Mouse (Mus musculus) ovary, postnatal 36 days (tissue): Measurements from ENCODE around the gene Gm17606.
"Not testable (repeated sequence)": the region's sequence is repeated elsewhere in the genome, so short reads cannot be mapped to it uniquely, and the experiment has no call there.

Experiments used
- DNase-seq: peaks from one replicate; pipeline ENCODE4 v3.0.0; 2022; ENCODE audit warnings: low spot score, mixed read lengths

Gm17606 gene

DNA sequence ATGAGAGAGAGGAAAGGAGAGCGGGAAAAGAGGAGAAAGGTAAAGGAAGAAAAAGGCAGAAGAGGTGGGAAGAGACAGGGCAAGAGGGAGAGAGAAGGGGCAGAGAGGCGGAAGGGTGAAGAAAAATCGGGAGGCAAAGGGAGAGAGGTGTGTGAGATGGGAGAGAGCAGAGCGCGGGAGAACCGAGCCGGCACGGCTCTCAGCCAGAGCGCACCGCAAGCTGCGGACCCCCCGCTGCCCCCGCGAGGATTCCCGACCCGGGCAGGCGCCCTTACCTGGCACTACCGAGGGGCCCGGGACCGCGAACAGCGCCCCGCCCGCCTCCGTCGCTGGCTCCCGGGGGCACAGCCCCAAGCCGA lies at the start of gene Gm17606:
Gene Gm17606, plus strand, starts transcription at position 7 of the 359 bp plus-strand sequence.
- DNase-seq, result no peak

- no peak for DNase-seq
These were observed 49.7 kb upstream of the Gm17606 start for GRCm38 (mm10) chr14:54591056-54591455.

GRCm38 (mm10) chr14:54592319-54592934 lies 48.3 kb upstream of the Gm17606 start:
- DNase-seq, result peak; percentile 59

DNA sequence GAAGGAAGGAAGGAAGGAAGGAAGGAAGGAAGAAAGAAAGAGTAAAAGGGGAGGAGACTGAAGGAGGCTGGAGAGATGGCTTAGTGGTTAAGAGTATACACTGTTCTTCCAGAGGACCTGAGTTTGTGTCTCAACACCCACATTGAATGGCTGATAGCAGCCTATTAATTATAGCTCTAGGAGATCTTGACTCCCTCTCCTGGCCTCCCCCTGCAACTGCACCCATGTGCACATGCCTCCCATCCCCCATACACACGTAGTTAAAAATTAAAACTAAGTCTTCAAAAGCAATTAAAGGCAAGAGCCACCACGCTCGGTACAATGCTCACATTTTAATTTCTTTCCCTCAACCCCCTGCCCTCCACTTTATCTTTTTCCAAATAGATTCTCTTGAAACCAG lies 46.7 kb upstream of the Gm17606 start:
- no peak for DNase-seq

- no peak for DNase-seq
These were observed 45.9 kb upstream of the Gm17606 start for GRCm38 (mm10) chr14:54594631-54595414.

DNA sequence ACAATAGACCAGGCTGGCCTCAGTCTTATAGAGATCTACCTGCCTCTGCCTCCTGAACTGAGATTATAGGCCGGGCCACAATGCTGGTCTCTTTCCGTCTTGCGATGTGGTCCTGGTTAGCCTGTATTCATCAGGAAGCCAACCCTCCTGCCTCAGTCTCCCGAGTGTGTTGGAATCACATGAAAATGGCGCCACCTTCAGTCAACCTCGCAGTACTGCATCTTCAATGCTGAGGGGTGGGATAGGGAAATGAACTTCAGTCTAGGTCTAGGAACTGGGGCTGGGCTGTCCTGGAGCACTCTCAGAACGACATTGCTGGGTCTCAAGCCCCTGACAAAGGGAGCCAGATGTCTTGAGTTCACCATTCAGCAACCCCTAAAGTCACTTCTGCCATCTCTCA lies 43.7 kb upstream of the Gm17606 start:
- DNase-seq, result no peak

DNA sequence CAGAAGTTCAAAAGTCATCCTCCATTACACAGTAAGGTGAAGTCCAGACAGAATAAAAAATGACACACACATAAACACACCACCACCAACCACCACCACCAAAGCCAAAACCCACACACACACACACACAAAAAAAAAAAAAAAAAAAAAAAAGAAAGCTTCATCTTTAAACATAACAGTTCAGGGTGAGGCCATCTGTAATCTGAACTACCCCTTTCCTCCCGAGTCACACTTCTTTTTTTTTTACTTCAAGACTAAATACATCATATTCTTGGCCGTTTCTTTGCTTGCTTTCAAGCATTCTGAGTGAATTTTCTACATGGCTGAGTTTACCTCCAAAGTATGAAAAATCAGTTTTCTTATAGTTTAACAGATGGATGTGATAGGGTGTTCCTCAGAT lies 39.2 kb upstream of the Gm17606 start:
- no peak for DNase-seq

DNA sequence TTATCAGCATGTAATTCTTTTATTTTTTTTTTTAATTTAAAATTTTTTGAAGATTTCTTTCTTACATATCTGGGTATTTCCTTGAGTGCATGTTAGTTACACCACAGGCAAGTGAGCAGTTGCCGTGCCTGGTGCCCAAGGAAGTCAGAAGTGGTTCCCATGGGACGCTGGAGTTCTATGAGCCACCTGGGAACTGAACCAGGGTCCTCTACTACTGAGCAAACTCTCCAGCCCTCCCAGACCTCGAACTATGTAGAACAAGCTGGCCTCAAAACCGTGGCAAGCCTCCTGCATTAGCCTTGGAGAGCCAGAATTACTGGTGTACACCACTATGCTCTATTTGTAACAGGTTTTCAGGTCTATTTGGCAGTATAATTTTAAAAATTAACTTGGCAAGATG lies 38.1 kb upstream of the Gm17606 start:
- DNase-seq, result no peak

GRCm38 (mm10) chr14:54603038-54603654 lies 37.6 kb upstream of the Gm17606 start:
- DNase-seq, result peak; percentile 93

GRCm38 (mm10) chr14:54603686-54604085 lies 37.1 kb upstream of the Gm17606 start:
- no peak for DNase-seq

GRCm38 (mm10) chr14:54605752-54606321 lies 34.9 kb upstream of the Gm17606 start, which contains the start of gene 4931414P19Rik:
Gene 4931414P19Rik (minus strand): TSS chr14:54605993.
- peak; percentile 82 for DNase-seq

GRCm38 (mm10) chr14:54607226-54607625 lies 33.5 kb upstream of the Gm17606 start:
- no peak for DNase-seq

DNA sequence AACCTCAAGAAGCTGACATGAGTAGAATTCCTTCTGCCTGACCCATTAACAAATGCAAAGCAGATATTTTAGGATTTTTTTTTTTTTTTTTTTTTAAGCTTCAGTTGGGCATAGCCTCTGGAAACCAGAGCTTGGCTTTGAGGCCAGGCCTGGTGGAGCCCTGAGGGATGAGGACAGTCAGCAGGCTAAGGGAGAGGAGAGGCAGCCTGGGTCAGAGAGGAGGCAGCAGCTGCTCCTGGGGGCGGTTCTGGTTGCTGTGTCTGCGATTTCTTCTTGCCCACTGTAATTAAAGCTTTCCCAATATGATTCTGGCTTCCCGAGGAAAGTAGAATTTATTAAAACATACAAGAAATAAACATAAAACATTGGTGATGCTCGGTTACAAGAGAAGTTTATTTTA lies 31.5 kb upstream of the Gm17606 start:
- no peak for DNase-seq

DNA sequence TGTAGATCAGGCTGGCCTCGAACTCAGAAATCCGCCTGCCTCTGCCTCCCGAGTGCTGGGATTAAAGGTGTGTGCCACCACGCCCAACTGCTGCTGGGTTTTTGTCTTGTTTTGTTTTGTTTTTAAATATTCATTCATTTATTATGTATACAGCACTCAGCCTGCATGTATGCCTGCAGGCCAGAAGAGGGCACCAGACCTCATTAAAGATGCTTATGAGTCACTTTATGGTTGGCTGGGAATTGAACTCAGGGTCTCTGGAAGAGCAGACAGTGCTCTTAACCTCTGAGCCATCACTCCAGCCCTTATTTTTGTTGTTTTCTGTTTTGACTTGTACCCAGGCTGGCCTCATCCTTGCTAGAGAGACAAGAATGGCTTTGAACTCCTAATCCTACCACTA lies 30.8 kb upstream of the Gm17606 start:
- DNase-seq, result no peak

GRCm38 (mm10) chr14:54610648-54611047 lies 30.1 kb upstream of the Gm17606 start:
- DNase-seq, result no peak

DNA sequence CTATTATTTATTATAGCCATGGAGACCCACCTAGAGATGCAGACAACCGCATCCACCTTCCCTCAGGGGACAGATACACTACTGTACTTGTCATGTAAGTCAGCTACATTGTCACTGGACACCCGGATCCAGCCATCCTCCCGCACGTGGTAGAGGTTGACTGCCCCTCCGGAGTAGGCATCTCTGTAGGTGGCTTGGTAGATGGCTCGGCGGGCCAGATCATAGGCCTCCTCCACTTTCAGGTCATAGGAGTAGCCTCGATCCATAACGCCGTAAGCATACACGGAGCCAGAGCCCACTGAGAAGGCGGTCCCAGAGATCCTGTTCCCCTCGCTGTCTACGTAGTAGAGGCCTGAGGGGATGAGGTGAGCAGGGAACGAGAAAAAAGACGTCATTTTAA lies 26.6 kb upstream of the Gm17606 start:
- not testable (repeated sequence) for DNase-seq

DNA sequence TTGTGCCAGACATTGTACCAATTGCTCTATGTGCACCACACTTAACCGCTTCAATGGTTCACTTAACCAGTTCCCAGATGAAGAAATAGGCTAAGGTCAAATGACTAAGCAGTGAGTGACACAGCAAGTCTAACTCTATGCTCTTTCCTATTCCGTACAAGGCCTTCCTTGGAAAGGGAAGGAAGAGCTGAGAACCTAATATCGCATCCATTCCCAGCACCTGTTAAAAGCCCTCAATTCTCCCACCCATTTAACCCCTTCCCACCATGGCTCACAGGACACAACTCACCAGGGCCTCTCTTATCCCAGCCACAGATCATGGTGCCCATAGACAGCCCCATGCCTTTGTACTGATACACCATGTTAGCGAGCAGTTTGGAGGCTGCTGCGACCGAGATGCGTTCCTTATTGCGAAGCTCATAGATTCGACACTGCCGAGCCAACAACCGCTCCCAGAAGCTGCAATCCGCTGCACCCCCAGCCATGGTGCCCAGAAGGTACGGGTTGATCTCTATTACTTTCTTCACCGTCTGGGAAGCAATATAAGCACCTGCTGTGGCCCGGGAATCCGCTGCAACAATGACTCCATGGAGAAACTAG lies 24.4 kb upstream of the Gm17606 start:
- no peak for DNase-seq

- no peak for DNase-seq
These were observed 23.4 kb upstream of the Gm17606 start for GRCm38 (mm10) chr14:54617152-54617896.

DNA sequence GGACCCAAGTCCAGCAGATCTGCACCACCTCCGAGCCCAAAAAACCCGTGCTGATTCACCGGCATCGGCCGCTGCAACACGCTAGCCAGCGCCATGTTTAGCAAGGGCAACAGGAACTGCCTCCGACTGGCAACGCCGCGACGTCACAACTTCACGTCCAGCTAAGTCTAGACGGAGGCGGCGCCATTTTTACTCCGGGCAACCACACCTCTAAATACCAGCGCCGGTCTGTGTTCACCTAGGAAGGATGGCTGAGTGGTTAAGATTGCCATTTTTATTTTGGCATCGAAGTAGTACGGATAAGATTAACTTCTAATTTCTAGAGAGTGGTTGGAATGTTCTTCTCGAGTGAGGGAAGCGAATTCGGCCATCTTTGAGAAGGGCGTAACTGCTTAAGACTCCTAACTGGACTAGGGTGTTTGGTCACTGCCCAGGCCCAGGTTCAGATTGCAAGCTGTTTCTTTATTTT lies 22.8 kb upstream of the Gm17606 start, which contains the start of gene Psmb5:
Gene Psmb5, minus strand, starts transcription at position 126 of the 469 bp plus-strand sequence.
- DNase-seq, result peak; percentile 83

- no peak for DNase-seq
These were observed 19.6 kb upstream of the Gm17606 start, which contains the start of gene Psmb11 for GRCm38 (mm10) chr14:54621133-54621532. Gene Psmb11 (plus strand): TSS chr14:54621433.

GRCm38 (mm10) chr14:54623334-54623733 lies 17.4 kb upstream of the Gm17606 start:
- no peak for DNase-seq
